Mouse (Mus musculus): ENCODE data around the gene Ckmt2. TPM values are rescaled to one million over a fixed set of nuclear protein-coding genes. Genes with fewer than 3 reads are reported as not detected.

Gene Ckmt2
- polyA plus RNA-seq, 1 experiment: 0.20 TPM

- DNase-seq (ENCODE audit: extremely low spot score in 1 of 2, low spot score in 1 of 2): peak; percentile 9 to 55
Measured at GRCm38 (mm10) chr13:91874565-91874964, 2.1 kb downstream of the Ckmt2 start.

- DNase-seq (ENCODE audit: extremely low spot score in 1 of 2, low spot score in 1 of 2): no peak
Measured at GRCm38 (mm10) chr13:91873734-91874329, 2.9 kb downstream of the Ckmt2 start.

GRCm38 (mm10) chr13:91868577-91868976, 8.1 kb downstream of the Ckmt2 start:
- DNase-seq (ENCODE audit: extremely low spot score in 1 of 2, low spot score in 1 of 2): no peak

- DNase-seq (ENCODE audit: extremely low spot score in 1 of 2, low spot score in 1 of 2): no peak
Measured at GRCm38 (mm10) chr13:91858835-91859234, 17.9 kb downstream of the Ckmt2 start.

- no peak for DNase-seq (ENCODE audit: extremely low spot score in 1 of 2, low spot score in 1 of 2)
Measured at GRCm38 (mm10) chr13:91857427-91857826, 19.3 kb downstream of the Ckmt2 start.

GRCm38 (mm10) chr13:91854412-91854811, 22.3 kb downstream of the Ckmt2 start:
- DNase-seq (ENCODE audit: extremely low spot score in 1 of 2, low spot score in 1 of 2): no peak

- DNase-seq (ENCODE audit: extremely low spot score in 1 of 2, low spot score in 1 of 2): no peak
Measured at GRCm38 (mm10) chr13:91827876-91828275, 48.8 kb downstream of the Ckmt2 start.

GRCm38 (mm10) chr13:91826066-91826465, 50.6 kb downstream of the Ckmt2 start:
- no peak for DNase-seq (ENCODE audit: extremely low spot score in 1 of 2, low spot score in 1 of 2)

- DNase-seq (ENCODE audit: extremely low spot score in 1 of 2, low spot score in 1 of 2): no peak
Measured at GRCm38 (mm10) chr13:91824845-91825550, 51.7 kb downstream of the Ckmt2 start.

GRCm38 (mm10) chr13:91823735-91824134, 53.0 kb downstream of the Ckmt2 start:
- no peak for DNase-seq (ENCODE audit: extremely low spot score in 1 of 2, low spot score in 1 of 2)

- DNase-seq (ENCODE audit: extremely low spot score in 1 of 2, low spot score in 1 of 2): no peak
Measured at GRCm38 (mm10) chr13:91814670-91815069, 62.0 kb downstream of the Ckmt2 start.

GRCm38 (mm10) chr13:91809476-91809875, 67.2 kb downstream of the Ckmt2 start:
- DNase-seq (ENCODE audit: extremely low spot score in 1 of 2, low spot score in 1 of 2): peak in 1 of 2 experiments; percentile 53

- no peak for DNase-seq (ENCODE audit: extremely low spot score in 1 of 2, low spot score in 1 of 2)
Measured at GRCm38 (mm10) chr13:91807874-91808575, 68.7 kb downstream of the Ckmt2 start.

- peak; percentile 77 to 92 for DNase-seq (ENCODE audit: extremely low spot score in 1 of 2, low spot score in 1 of 2)
Measured at GRCm38 (mm10) chr13:91807155-91807839, 69.4 kb downstream of the Ckmt2 start, which contains the start of gene Zcchc9. Gene Zcchc9 (minus strand): TSS chr13:91807705.

Other genes with a start within 250 kb of the Ckmt2 start
- 0.34 and 0.50 TPM in 2 replicates for gene Acot12, start 135.4 kb downstream of the Ckmt2 start, polyA plus RNA-seq (2012; rRNA removed)
- gene Zcchc9, start 69.2 kb downstream of the Ckmt2 start, polyA plus RNA-seq (2012; rRNA removed): 21.1 and 21.4 TPM in 2 replicates

Measured in frontal cortex, adult 2 months (tissue).